Mouse (Mus musculus) gastrocnemius, postnatal 36 days (tissue): ENCODE measurements at regions not wholly inside any gene's neighbourhood (a gene's known extent, or its start where the extent isn't known, plus 50 kb on each side); places are given as distances from the start of the nearest gene placed in this dataset.

Experiments
- DNase-seq, 2 experiments: peaks; one replicate each; pipeline ENCODE4 v3.0.0; 2022
- intact Hi-C: fragments of 180-260 bp; cut with DNase I; formaldehyde crosslinking; loops from one replicate; pipeline ENCODE4 v1.15.1; 2025

- intact Hi-C loops, result no loop called here
- no peak for DNase-seq
Measured at GRCm38 (mm10) chrX:99293967-99294366, 158.0 kb downstream of the Efnb1 start.

- DNase-seq, result no peak
- intact Hi-C loops, result no loop called here
Measured at GRCm38 (mm10) chrX:99292758-99293157, 156.8 kb downstream of the Efnb1 start.

GRCm38 (mm10) chrX:99291965-99292364 lies 156.0 kb downstream of the Efnb1 start:
- no peak for DNase-seq

DNA sequence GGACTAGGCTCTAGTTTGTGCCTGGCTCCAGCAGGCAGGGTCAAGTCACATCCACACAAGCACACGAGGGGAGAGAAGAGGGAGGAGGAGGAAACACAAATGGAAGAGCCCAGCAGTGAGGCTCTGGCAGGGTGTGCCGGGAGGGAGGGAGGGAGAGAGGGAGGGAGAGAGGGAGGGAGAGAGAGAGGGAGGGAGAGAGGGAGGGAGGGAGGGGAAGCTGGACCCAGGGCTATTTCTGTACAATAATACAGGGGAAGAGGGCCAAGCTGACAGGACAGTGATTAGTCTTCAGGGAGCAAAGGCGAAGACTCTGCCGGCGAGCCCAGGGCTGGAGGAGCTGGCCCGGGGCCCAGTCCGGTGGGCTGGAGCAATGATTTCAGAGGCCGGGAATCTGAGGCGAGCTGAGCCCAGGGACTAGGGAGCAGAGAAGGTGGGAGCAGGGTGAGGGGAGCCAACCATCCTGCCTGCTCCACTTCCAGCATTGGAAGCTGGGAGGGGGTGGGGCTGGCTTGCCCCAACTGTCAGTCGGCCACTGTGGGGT lies 155.6 kb downstream of the Efnb1 start:
- intact Hi-C loops, result no loop called here
- DNase-seq, result no peak

More at GRCm38 (mm10) chrX:99291965-99292364, 156.0 kb downstream of the Efnb1 start:
- intact Hi-C loops, result no loop called here

DNA sequence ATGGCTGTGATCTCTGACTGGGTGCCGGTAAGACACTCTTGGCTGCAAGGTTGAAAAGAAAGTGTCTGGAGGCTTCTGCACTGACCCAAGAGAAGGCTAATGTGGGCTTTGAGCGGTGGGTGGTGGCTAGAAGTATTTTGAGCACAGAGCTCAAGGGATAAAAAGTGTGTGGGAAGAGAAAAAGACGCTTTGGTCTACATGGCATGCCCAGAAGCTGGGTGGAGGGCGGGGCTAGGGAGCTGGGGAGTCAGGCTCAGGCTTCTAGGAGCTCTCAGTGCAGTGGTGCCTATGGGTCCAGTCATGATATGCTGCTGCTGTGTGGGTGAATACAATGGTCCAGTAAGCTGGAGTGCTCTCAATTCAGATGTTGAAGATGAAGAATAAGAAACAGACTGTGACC lies 152.1 kb downstream of the Efnb1 start:
- intact Hi-C loops, result no loop called here

DNA sequence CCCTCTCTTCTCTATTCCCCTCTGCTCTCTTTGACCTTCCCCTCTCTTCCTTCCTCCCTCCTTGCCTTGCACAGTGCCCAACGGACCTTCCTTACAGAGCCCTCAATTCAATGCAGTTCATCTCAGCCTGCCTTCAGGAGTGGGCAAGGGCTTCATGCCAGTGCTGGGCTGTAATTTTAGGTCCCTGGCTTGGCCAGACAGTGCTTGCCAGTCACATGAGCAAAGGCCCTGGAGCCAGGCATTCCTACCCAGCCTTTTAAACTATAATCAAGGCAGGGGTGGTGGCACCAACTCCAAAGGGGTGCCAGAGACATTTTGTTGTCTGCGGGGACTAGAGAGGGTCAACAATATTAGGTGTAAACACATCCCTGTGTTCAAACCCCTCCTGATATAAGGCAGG lies 150.9 kb downstream of the Efnb1 start:
- intact Hi-C loops, result no loop called here
- DNase-seq, result no peak

More for the DNA sequence above, 152.1 kb downstream of the Efnb1 start:
- no peak for DNase-seq

- peak in 1 of 2 experiments; percentile 38 for DNase-seq
- intact Hi-C loops, result no loop called here
Measured at GRCm38 (mm10) chrX:99285611-99286010, 149.7 kb downstream of the Efnb1 start.

DNA sequence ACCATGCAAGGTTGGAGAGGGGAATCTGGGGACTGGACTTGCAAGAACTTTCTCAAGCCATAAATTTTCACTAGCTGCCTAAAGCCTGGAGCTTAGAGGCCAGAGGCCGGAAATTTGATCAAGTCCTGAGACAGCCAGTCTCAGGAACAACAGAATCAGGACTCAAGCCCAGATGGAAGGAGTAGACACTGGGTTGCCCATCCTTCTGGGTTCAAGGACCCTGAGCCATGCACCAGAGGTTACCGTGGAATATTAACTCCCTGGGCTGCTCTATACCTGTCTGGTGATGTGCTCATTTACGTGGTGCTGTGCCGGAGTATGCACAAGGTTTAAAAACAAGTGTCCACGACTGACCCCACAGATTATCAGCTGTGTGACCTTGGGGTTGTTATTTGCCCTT lies 145.1 kb downstream of the Efnb1 start:
- intact Hi-C loops, result no loop called here
- no peak for DNase-seq

GRCm38 (mm10) chrX:99280543-99280942 lies 144.6 kb downstream of the Efnb1 start:
- intact Hi-C loops, result no loop called here
- DNase-seq, result no peak

GRCm38 (mm10) chrX:99275536-99275935 lies 139.6 kb downstream of the Efnb1 start:
- intact Hi-C loops, result no loop called here
- DNase-seq, result no peak

DNA sequence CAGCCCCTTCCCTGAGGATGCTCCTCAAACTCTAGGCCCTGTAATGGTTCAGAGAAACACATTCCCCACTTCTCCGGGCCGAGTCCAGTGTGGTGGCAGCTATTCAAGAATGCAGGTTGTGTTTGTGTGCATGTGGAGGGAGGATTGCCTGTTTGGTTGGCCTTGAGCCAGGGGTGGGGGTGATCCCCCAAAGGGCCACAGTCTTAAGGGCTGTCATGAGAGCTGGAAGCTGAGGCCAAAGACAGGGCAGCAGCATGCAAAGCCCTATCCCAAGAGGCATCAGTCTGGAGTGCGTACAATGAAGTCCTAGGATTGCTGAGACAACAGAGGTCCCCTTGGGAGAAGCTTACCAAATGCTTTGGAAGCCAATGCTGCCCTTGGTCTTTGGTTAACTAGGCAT lies 136.0 kb downstream of the Efnb1 start:
- DNase-seq, result no peak
- intact Hi-C loops, result no loop called here

DNA sequence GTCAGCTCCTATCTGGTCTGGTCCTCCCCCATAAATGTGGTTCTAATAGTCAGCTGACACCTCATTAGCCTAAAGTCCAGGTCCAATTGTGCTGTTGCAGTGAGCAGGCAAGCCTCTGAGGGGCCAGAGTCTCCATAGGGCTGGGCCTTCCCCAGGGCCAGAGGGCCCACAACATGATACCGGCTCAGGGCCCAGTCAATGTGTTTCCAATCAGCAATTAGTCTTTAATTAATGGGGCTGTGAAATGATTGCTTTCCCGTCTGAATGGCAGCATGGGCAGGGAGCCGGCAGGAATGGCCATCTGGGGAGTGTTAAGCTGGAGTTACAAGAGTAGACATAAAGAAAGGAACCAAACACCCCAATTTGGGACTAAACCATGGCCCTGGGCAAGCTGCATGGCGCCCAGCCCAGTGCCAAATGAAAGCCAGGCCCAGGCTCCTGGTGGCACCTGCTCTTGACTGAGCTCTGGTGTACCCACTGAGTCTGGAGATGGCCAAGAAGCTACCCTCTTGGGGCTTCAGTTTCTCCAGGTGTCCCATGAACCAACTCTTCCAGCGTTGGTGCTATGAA lies 113.2 kb downstream of the Efnb1 start:
- intact Hi-C loops, result no loop called here
- no peak for DNase-seq

- no peak for DNase-seq
- intact Hi-C loops, result no loop called here
Measured at GRCm38 (mm10) chrX:99248181-99248580, 112.3 kb downstream of the Efnb1 start.

DNA sequence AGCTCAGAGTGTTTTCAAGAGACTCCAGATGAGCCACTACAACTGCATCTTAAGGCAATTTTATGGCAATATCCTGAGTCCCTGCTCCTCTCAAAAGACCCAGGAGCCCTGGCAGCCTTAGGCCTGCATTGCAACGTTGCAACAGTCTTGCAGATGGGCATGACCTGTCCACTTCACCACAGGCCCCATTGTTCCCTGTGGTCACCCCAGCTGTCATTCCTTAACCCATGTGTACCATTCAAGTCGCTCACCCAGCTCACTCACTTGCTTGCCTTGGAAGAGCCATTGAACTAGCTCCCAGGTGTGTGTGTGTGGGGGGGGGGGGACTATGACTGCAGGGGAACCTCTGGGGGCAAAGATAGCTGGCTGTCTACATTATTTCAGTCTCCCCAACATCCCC lies 110.8 kb downstream of the Efnb1 start:
- no peak for DNase-seq
- intact Hi-C loops, result no loop called here

DNA sequence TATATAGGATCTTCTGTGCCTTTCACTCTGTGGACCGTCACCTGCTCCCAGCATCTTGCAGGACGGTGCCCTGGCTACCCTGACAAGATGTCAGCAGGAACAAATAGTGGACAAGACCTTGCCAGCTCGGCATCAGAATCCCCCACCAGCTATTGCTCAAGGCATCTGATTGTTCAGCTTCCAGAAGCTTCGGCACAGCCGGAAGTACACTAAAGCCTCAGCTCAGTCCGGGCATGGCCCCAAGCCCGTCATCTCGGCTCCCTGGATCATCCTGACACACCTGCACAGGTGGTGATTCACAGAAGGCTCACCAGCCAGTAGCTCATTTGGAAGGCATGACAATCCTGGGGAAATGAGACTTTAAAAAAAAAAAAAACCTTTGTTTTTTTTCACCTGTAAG lies 110.1 kb downstream of the Efnb1 start:
- DNase-seq, result no peak
- intact Hi-C loops, result no loop called here

GRCm38 (mm10) chrX:99245541-99245940 lies 109.6 kb downstream of the Efnb1 start:
- intact Hi-C loops, result no loop called here
- no peak for DNase-seq

- no peak for DNase-seq
- intact Hi-C loops, result no loop called here
Measured at GRCm38 (mm10) chrX:99243251-99243650, 107.3 kb downstream of the Efnb1 start.

DNA sequence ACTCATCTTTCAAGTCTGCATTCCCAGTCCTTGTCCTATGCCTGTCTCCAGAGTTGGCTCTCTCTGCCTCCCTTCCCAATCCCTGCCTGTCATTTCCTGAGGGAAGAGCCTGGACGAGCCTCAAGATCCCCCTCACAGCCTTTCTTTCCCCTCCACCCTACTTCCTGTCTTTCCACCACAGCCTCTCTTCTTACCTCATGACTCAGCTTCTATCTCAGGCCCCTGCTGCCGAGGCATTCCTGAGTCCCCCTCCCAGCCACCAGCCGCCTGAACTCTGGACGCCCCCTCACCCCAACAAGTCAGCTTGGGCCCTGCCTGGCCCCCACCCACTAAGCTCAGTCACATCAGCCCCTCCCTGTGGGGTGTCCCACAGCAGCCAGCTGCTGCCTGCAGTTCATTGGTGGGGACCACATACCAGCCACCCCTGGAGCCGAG lies 105.8 kb downstream of the Efnb1 start:
- intact Hi-C loops, result no loop called here
- no peak for DNase-seq

DNA sequence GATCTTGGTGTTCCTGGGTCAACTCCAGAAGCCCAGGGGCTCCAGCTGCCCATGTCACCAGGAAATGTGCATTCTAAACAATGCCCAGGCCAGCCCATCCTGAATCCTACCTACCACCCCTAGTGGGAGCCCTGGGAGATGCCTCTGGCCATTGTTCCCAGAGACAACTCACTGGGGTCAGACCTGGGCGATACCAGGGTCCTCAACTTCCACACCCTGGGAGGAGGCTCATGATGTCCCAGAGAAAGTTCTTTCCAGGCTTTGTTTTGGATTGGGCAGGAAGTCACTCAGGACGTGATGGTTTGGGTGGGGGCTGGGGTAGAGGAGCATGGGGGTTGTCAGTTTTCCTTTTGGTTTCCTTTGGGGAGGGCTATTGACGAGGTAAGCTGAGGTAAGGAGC lies 97.1 kb downstream of the Efnb1 start:
- intact Hi-C loops, result no loop called here
- no peak for DNase-seq

DNA sequence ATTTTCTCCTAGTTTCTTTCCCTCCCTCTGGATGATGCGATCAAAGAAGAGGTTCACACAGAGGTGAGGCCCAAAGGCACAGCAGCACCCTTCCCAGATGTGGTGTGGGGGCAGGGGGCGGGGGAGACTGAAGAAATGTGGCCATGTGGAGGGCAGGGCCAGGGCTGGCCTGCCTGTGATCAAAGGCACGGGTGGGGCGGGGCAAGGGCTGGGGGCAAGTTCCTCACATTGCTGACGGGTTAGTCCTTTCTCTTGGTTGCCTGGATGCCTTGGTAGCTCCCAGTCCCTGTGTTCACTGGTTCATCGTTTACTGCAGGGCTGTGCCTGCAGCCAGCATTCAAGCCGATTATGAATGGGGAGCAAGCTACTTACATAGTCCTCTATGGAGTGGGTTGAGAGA lies 96.4 kb downstream of the Efnb1 start:
- DNase-seq, result no peak
- intact Hi-C loops, result no loop called here

DNA sequence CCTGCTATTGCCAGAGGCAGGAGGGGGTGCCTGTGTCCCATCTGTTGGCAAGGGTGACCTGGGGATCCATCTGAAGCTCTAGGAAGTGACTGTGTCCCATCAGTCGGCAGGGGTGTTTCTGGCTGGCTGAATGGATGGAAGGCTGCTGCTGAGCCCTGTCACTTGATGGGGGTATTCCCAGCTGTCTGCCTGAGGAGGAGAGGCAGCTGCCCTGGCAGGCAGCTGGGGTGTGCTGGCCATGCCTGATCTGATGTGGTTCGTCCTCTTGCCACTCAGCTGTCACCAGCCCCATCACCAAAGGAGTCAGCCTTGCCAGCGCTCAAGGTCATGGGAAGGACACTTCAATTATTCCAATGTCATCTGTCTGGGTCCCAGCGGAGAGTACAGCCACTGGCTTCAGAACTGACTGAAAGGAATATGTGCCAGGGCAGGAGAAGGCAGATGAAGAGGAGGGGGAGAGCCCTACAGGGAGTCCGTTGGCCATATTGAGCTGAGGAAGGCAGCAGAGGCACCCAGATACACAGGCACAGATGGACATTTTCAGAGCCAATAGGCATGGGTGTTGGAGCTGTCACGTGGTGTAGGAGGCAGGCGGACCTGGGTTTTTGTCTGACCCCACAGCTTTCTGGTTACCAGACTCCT lies 89.3 kb downstream of the Efnb1 start:
- DNase-seq, result no peak
- intact Hi-C loops, result loop anchor here (5.0 kb wide), 1 partner anchor 48 kb away; no protein-coding TSS in a partner anchor

DNA sequence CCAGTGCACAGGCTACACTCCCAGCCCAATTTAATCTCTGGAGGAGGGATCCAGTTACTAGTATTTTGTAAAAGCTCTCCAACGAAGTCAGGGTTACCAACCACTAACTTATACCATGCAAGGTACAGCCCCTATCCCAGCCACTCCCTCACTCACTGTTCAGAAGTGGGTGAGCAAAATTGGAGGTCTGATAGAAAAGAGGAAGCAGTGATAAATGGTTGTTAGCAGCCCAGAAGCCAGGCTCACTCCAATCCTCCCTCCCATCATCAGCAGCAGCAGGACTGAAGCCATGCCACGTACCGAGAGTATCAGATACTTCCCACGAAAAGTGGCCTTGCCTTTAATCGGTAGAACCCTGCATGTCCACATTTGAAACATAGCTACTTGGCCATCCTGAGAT lies 86.1 kb downstream of the Efnb1 start:
- intact Hi-C loops, result no loop called here
- DNase-seq, result no peak
